Mouse (Mus musculus) CH12.LX (cell line): ENCODE results near the gene Gemin8.

ENCODE experiments used
- E2F4 ChIP-seq: IDR thresholded peaks from 2 replicates; pipeline ENCODE4 v1.6.1; 2011; ENCODE audit warnings: low read depth, low read length, improper control_type of control experiment; ENCODE audit not compliant: insufficient replicate concordance
- POLR2A ChIP-seq: IDR thresholded peaks from 2 replicates; pipeline ENCODE4 v1.6.1; 2011; ENCODE audit warnings: low read depth, mild to moderate bottlenecking, improper control_type of control experiment, low read length
- SMC3 ChIP-seq: IDR thresholded peaks from 2 replicates; pipeline ENCODE4 v1.6.1; 2011; ENCODE audit warnings: low read depth, low read length, improper control_type of control experiment

GRCm38 (mm10) chrX:166230515-166231267 lies 60.4 kb downstream of the Gemin8 start:
- no peak for TF ChIP-seq POLR2A
- TF ChIP-seq E2F4 = no peak
- no peak for TF ChIP-seq SMC3
